Mouse (Mus musculus) stomach, postnatal 0 days (tissue): ENCODE data around the gene Hcst.

Experiments
- CTCF ChIP-seq: IDR thresholded peaks from 2 replicates; pipeline ENCODE4 v1.5.1; 2016; ENCODE audit warnings: antibody characterized with exemption, low read depth, mild to moderate bottlenecking, moderate library complexity
- EP300 ChIP-seq: optimal IDR thresholded peaks from 2 replicates; pipeline ENCODE3; 2016; ENCODE audit warnings: antibody characterized with exemption

DNA sequence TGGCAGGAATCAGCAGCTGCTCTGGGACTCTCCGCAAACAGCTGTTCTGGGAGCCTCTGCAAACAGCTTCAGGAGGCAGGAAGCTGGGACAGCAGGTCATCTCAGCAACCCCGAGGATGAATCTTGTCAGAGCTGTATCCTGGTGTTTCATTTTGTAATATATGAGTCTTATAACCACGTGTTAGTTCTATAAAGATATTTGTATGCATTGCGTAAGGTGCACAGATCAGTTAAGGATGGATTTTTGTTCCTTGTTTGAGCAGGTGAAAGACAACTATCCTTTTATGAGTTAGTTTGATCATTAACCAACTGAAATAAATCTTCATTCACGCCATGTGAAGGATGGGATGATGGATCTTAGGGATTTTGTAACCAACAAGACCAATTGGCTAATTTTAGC lies 39.6 kb downstream of the Hcst start:
- no peak for TF ChIP-seq EP300
- no peak for TF ChIP-seq CTCF
